Mouse (Mus musculus): ENCODE results near the gene Marveld2.

DNA sequence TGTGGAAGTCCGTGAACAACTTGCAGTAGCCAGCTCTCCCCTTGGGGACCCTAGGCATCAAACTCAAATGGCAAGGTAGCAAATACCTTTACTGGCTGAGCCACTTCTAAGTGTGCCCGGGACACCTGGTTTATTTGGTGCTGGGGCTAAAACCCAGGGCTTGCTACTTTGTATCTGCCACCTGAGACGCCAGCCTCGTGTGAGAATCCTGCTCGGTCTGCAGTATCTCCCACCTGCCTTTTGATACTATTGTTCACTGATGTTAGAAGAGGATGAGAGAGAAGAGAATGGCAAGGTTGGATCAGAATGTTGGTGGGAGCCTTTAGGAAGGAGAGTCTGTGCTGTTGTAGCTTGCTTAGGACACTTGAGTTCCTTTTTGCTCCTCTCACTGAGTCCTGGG, 41.3 kb upstream of the Marveld2 start:
- TF ChIP-seq CTCF (conservative IDR thresholded peaks at IDR 0.05; ENCODE audit: insufficient read depth, insufficient read length, low read depth, low read length) (no peak), POLR2A (IDR thresholded peaks at IDR 0.05; ENCODE audit: low read depth, low read length) (no peak)
